In genomic region chr12:16231093-16231492, GRCm38 (mm10) we compare ENCODE assay signal across 15 mouse cellular contexts.
A peak's percentile ranks its signal among the peaks of the same experiment; 100 is the strongest.
DNase-seq lines count a peak whose midpoint lies in the region; ATAC-seq and TF ChIP-seq lines count a peak whose summit lies in the region.
"Had no signal": no experiment of that assay in that cellular context is flagged by ENCODE, and none has a peak within 500 bp of the region (broad histone marks: within the 10 kb centered on the region; RNA-seq: fewer than 3 reads in every experiment).

No protein-coding gene starts in this region.

- no peaks in the 10 kb centered on the region for H3K27me3 ChIP-seq in Patski
- no peaks in the 10 kb centered on the region; the same call in 1 of the 2 replicates for H3K27me3 ChIP-seq in cerebellum, adult 2 months (ENCODE audit: control insufficient read depth, insufficient read depth, low read length)
- H3K27me3 ChIP-seq: heart, embryonic 13.5 days; hindbrain, embryonic 15.5 days; liver, embryonic 15.5 days; midbrain, embryonic 12.5 days; neural tube, embryonic 13.5 days had no signal

- in situ Hi-C loops in Patski (cut with MboI; ENCODE audit: low pct_unique_long_range_greater_than_20kb): no loop called here

- WGBS in cerebellum, adult 2 months: 88% methylated on average over 2 of the region's 2 CpGs

- POLR2A ChIA-PET in Patski (lab: Charles Lee): no interaction called here

- ATAC-seq in Patski: no peak

- 0 out of 2 replicates have a peak, but pooled peaks cover 3% of the 10 kb centered on the region for H3K4me1 ChIP-seq in cerebellum, adult 2 months (ENCODE audit: control insufficient read depth, insufficient read depth, low read length)
- H3K4me1 ChIP-seq: heart, embryonic 13.5 days; hindbrain, embryonic 15.5 days; liver, embryonic 15.5 days; midbrain, embryonic 12.5 days; neural tube, embryonic 13.5 days had no signal

- TF ChIP-seq POLR2A in cerebellum, adult 2 months (IDR thresholded peaks at IDR 0.05; ENCODE audit: borderline replicate concordance, insufficient read depth, low read length): no peak

- DNase-seq in kidney, adult 9 months: peak; percentile 18
- DNase-seq in kidney, postnatal 25 days: no peak
- peak; percentile 24 for DNase-seq in A20 (ENCODE audit: low read depth, low spot score)
- no peak for DNase-seq in Patski (ENCODE audit: low read depth, low spot score)
- peak; percentile 54 for DNase-seq in naive thymus-derived CD4-positive, alpha-beta T cell, adult 2 months (ENCODE audit: low read depth)
- no peak for DNase-seq in cerebellum, postnatal 14 days
- no peak for DNase-seq in cerebellum, adult 2 months
- no peak for DNase-seq in adrenal gland, postnatal 4 days (ENCODE audit: low spot score in 2 of 2)
- DNase-seq: cerebellum, adult 8-10 months had no signal

- peak; percentile 21 for TF ChIP-seq CTCF in Patski (IDR thresholded peaks at IDR 0.05)
- TF ChIP-seq CTCF in cerebellum, adult 2 months (IDR thresholded peaks at IDR 0.05; ENCODE audit: borderline replicate concordance, insufficient read depth, low read depth, low read length): no peak

- H3K4me3 ChIP-seq in cerebellum, adult 2 months (replicated peaks; ENCODE audit: insufficient read depth, low read depth, low read length): no peak overlapping the region
- H3K4me3 ChIP-seq: erythroblast, embryonic 14.5 days; heart, embryonic 13.5 days; hindbrain, embryonic 15.5 days; liver, embryonic 15.5 days; midbrain, embryonic 12.5 days; neural tube, embryonic 13.5 days had no signal

- CTCF ChIA-PET in Patski (lab: Charles Lee): interaction anchor here (1.7 kb wide), 1 partner anchor 10 kb away, joined by 3 read pairs; no protein-coding TSS in a partner anchor

- no peak overlapping the region for H3K27ac ChIP-seq in cerebellum, adult 2 months (ENCODE audit: insufficient read depth, low read length)
- H3K27ac ChIP-seq: heart, embryonic 13.5 days; hindbrain, embryonic 15.5 days; liver, embryonic 15.5 days; midbrain, embryonic 12.5 days; neural tube, embryonic 13.5 days had no signal

Comparison
In these comparisons a context has a peak if more than half of its experiments do, and no peak if none do; other contexts are left out.
1. DNase-seq: peak in kidney, adult 9 months (single experiment), A20 (single experiment) and naive thymus-derived CD4-positive, alpha-beta T cell, adult 2 months (single experiment); none in kidney, postnatal 25 days (0 of 2), Patski (single experiment), cerebellum, postnatal 14 days (0 of 2), cerebellum, adult 2 months (0 of 2) and adrenal gland, postnatal 4 days (0 of 2).